Mouse (Mus musculus): ENCODE results near the gene Galnt11. TPM values are rescaled to one million over a fixed set of nuclear protein-coding genes. Genes with fewer than 3 reads are reported as not detected.

The Galnt11 gene
- total RNA-seq, 2 experiments from 2014 or later = 41.2 to 45.3 TPM

DNA sequence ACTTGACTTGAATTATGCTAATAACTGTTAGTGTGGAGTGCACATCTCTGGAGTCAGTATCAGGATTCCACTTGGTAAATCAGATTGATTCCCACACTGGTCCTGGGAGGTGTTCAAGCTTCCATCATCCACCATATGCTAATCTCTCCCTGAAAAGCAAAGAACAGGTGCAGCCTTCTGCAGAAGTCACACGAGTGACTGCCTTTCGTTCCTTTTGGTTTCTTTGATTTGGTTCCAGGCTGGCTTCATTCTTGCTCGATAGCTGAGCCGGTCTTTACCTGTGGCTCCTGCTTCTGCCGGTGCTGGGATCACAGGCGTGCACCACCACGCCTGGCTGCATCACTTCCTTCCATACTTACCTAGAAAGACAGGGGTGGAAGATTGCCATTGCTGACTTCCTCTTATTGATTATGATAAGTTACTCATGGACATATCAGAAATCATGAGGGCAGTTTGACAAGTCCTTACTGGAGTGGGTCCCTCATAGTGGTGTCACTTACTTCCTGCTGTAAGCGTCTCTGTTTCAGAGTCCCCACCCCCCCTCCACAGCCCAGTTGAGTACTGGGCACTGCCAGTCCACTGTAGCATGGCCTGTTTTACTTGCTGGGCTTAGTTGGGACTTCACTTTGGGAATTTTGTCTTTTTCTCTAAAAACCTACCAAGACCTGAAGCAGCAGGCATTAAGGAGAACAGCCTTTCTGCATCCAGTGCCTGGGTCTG is 31.3 kb downstream of the Galnt11 start:
- no peak for DNase-seq (ENCODE audit: low spot score in 2 of 2)

DNA sequence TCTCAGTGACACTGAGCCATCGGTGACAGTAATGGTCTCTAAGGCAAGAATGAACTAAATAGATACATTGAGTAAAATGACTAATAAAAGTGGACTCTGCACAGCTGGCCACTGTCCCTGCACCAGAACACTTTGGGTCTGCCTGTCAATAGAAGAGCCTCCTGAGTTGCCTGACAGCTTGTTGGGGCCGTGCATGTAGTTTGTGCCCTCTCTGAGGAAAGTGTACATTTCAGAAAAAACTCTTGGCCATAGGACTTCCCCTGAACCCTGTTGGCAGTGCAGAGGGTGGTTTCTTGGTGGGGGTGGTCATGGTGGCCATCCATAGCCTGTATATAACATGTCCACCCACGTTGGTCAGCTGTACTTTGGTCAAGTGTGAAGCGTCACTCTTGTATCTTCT is 32.8 kb downstream of the Galnt11 start:
- no peak for DNase-seq (ENCODE audit: low spot score in 2 of 2)

DNA sequence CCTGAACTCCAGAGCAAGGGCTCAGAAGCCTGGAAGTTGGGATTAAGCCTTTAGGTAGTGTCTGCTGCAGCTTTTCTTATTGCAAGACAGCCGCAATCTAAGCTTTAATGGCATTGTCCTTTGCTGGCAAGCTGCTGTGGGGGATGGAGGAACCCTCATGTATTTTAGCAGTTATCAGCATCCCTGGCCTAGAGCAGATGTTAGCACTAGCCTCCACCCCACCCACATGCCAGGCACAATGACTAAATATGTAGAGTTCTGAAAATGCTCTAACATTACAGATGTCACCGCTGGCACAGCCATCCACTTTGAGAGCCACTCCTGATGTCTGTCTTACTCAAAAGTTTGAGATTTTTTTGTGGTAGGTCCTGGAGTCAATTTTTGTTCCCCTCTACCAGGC is 35.0 kb downstream of the Galnt11 start:
- DNase-seq (ENCODE audit: low spot score in 2 of 2) = peak; percentile 58 to 70

DNA sequence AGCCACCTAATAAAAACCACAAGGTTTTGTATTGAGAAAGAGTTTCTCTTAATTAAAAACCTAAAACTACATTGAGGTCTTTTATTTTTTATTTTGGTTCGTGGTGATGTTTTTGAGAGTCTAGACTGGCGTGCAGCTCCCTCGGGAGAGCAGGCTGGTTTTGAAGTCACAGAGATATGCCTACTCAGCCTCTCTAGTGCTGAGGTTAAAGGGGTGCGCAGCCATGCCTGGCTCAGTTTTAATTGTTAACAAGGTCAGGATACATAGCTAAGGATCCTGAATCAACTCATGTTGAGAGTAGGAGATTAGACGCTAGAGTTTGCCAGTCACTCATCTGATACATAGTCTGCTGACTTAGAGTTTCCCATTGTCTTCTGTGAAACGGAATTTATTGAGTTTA is 39.7 kb downstream of the Galnt11 start:
- DNase-seq (ENCODE audit: low spot score in 2 of 2) = no peak

DNA sequence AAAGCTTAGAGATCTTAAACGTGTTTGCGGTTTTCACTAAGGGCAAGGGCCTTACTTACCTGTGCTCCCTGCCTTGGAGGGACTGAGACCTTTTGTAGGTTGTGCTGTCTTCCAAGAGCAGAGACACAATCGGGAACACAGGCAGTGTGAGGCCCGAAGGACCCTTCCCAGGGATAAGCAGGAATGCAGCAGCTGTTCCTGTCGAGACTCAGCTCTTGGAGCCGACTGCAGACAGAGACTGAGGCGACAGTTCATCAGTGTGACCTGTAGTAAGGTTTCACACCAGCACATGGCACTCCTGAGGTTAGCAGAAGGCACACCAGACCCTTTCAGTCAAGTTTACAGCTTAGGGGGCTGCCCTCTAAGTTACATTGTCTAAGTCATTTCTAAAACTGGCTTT is 40.6 kb downstream of the Galnt11 start:
- no peak for DNase-seq (ENCODE audit: low spot score in 2 of 2)

DNA sequence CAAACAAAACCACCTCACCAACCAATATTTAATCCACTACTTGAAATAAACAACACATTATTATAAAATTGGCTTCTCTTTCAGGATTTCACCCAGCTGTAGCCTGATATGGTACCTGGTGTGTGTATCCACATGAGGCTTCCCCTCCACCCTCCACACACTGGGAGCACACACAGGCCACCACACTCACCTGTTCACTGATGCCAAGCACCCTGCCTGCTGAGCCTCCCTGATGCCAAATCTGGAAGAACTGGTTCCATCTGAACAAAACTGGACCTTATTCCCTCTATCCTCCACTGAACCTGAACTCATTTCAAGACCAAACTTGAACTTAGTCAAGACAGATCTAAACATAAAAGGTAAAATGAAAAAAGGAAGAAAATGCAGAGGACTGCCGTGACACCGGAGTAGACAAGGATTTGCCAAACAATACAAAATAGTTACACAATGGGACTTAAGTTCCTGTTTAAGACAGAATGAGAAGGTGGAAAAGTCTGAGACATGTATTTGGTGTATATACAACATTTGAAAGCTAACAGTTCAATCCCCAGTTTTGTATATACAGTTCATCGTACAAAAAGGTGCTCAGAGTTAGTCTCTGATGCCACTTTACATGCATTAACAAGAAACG is 46.7 kb downstream of the Galnt11 start:
- no peak for DNase-seq (ENCODE audit: low spot score in 2 of 2)

DNA sequence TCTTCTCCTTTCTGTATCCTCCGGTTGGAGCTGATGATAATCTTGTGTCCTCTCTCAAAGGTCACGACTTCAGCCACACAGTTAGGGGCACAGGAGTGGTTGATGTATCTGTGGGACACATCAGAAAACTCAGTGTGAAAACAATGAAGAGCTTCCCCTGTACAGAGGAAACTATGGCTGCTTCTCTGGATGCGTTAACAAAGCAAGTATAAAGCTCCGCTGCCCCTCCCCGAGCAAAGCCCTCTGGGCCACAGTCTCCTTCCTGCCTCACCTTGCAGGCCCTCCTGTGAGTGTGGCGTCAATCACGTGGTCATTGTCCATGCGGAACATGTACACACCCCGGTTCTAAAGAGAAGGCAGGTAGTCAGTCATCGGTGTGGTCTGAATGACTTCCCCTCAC is 53.9 kb downstream of the Galnt11 start:
- no peak for DNase-seq (ENCODE audit: low spot score in 2 of 2)

DNA sequence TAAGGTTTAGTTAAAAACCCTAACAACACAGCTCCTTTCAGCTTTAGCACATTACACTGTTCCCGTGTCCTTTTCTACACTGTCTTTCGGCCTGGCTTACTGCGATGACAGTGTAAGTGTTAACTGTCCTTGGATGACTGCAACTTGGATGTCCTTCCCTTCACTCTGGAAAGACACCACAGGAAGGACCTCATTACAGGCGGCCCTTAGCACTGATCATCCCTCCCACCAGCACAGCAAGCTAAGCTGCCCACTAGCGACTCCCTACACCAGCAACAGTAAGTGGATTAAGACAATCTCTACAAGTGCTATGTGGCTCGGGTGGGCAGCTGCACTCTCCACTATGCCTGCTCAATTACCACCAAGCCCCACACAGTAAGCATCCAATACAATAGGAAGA is 54.7 kb downstream of the Galnt11 start:
- DNase-seq (ENCODE audit: low spot score in 2 of 2) = no peak

DNA sequence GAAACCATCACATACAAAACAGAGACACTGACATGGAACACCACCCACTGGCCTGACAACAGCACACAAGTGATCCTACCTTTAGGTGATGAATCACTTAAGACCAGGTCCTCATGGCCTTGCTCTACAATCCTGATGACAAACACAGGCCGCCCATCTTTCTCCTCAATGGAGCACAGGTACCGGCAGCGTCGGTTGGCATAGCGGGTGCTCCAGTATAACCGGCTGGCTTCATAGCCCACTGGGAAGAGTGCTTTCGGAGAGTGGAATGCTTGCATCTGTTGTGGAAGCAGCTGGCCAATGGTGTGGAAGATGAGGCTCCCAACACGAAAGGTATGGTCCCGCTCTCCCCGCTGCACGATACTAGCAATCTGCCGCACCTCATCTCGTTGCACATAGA is 62.3 kb downstream of the Galnt11 start:
- DNase-seq (ENCODE audit: low spot score in 2 of 2) = no peak

DNA sequence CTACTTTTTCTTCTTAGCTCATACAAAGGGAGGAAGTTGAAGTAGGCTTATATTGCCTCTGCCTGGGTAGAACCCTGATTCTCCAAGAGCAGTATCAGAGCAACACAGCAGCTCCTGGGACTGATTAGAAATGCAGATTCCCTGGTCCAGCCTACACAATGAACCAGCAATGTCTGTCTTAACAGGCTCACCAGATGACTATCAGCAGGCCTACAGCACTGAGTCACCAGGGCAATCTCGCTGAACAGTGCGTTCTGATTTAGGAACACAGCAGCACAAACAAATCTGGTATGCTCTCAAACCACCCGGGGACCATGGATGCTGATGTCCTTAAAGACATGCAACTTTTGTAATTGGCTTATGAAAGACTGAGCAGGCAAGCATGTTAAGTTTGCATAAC is 75.1 kb downstream of the Galnt11 start:
- DNase-seq (ENCODE audit: low spot score in 2 of 2) = peak; percentile 19 to 57

DNA sequence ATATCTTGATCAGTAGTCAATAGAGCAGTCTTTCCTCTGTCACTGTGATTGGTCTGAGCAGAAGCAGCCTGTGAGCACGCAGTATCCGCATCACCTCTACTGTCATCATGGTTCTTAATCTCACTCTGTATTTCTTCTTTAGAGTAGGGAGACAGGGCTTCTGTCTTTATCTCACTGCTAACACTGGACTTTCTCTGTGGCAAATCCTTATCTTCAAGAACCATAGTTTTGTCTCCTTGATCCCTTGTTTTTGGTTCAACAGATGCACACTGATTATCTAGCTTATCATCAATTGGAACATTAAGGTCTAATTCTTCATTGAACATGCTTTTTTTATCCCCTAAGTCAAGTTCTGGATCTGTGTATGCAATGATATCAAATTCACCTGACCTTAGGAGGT is 88.5 kb downstream of the Galnt11 start:
- DNase-seq (ENCODE audit: low spot score in 2 of 2) = no peak

DNA sequence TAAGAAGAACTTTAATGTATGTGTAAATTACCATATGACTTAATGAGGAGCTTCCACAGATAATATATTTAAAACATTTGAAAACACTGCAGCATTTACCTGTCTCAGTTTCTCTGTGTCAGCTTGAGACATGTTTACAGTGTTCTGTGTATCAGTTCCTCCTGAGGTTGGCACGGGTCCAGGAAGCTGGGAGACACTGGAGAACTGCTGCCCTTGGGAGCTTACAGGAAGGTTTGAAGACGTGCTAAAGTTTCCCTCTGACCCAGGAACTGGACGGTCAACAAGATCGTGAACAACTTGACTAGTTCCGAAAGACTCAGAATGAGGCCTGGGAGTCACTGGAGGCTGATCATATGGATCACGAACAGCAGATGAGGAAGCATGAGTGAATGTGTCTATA is 92.2 kb downstream of the Galnt11 start:
- no peak for DNase-seq (ENCODE audit: low spot score in 2 of 2)

Other genes with a start within 250 kb of the Galnt11 start
- gene Prkag2, start 121.3 kb upstream of the Galnt11 start, total RNA-seq (2021) = 100 to 1,000 TPM; 119 TPM
- not detected for gene Galntl5, start 40.4 kb upstream of the Galnt11 start, total RNA-seq (2021)
- not detected for gene E130116L18Rik, start 1.2 kb downstream of the Galnt11 start, total RNA-seq (2021)

Measured in left cerebral cortex, adult 18-20 months (tissue).